ENCODE assay signal across 27 mouse cellular contexts in genomic region chr11:10893302-10893701, GRCm38 (mm10).
DNase-seq lines count a peak whose midpoint lies in the region; ATAC-seq and TF ChIP-seq lines count a peak whose summit lies in the region.
"Had no signal": no experiment of that assay in that cellular context is flagged by ENCODE, and none has a peak within 500 bp of the region (broad histone marks: within the 10 kb centered on the region; RNA-seq: fewer than 3 reads in every experiment).

No protein-coding gene starts in this region.

- TF ChIP-seq CTCF in layer of hippocampus, adult 2 months (conservative IDR thresholded peaks at IDR 0.05): no peak

- peak; percentile 69; the same call in 1 of the 2 replicates for ATAC-seq in neural tube, embryonic 11.5 days (ENCODE audit: insufficient read depth, low FRiP score, low TSS enrichment)
- ATAC-seq: forebrain, embryonic 16.5 days; inflammation-experienced regulatory T-cells, adult 6 months; liver, postnatal 0 days; lung, postnatal 0 days had no signal

- no peaks in the 10 kb centered on the region for H3K4me1 ChIP-seq in neural tube, embryonic 11.5 days (ENCODE audit: control insufficient read depth, insufficient read depth, low read length)
- H3K4me1 ChIP-seq: embryonic facial prominence, embryonic 10.5 days; heart, embryonic 15.5 days; limb, embryonic 12.5 days; stomach, embryonic 15.5 days had no signal

- H3K27me3 ChIP-seq in neural tube, embryonic 11.5 days (ENCODE audit: control insufficient read depth, insufficient read depth, low read length): no peaks in the 10 kb centered on the region
- H3K27me3 ChIP-seq: heart, embryonic 15.5 days; limb, embryonic 12.5 days; stomach, embryonic 15.5 days had no signal

- peak; percentile 7 to 16 for DNase-seq in frontal cortex, postnatal 36 days (ENCODE audit: low spot score in 2 of 2)
- no peak for DNase-seq in frontal cortex, adult 2 months (ENCODE audit: extremely low spot score in 1 of 2, low spot score in 1 of 2)
- no peak for DNase-seq in neural tube, embryonic 11.5 days (ENCODE audit: low spot score)
- DNase-seq in neural tube, embryonic 10.5 days (ENCODE audit: extremely low spot score, low spot score): no peak
- peak; percentile 30 to 32 for DNase-seq in layer of hippocampus, adult 2 months (ENCODE audit: low spot score in 2 of 2)
- peak; percentile 21 for DNase-seq in mesoderm, embryonic 11.5 days (ENCODE audit: low read depth, low spot score)
- no peak for DNase-seq in adrenal gland, adult 2 months
- DNase-seq in cerebellum, postnatal 10 days: no peak
- DNase-seq: cerebellum, adult 18-20 months; cerebellum, postnatal 25 days; heart, postnatal 36 days; kidney, adult 9 months; liver, postnatal 0 days; right cerebral cortex, postnatal 4 days; thymus, adult 18-20 months; thymus, postnatal 4 days had no signal

- no peak overlapping the region for H3K4me2 ChIP-seq in neural tube, embryonic 11.5 days (ENCODE audit: low read depth)
- H3K4me2 ChIP-seq: heart, embryonic 15.5 days; hindbrain, embryonic 14.5 days; limb, embryonic 12.5 days; liver, embryonic 11.5 days; midbrain, embryonic 11.5 days; stomach, embryonic 15.5 days had no signal

- H3K9ac ChIP-seq in neural tube, embryonic 11.5 days (ENCODE audit: low read length): no peak overlapping the region
- H3K9ac ChIP-seq: heart, embryonic 15.5 days; hindbrain, embryonic 14.5 days; limb, embryonic 12.5 days; liver, postnatal 0 days; stomach, embryonic 15.5 days had no signal

- H3K27ac ChIP-seq in neural tube, embryonic 11.5 days (ENCODE audit: low read depth, low read length): no peak overlapping the region
- H3K27ac ChIP-seq in layer of hippocampus, adult 2 months: no peak overlapping the region
- H3K27ac ChIP-seq: embryonic facial prominence, embryonic 10.5 days; heart, embryonic 15.5 days; hindbrain, embryonic 14.5 days; limb, embryonic 12.5 days; macrophage; stomach, embryonic 15.5 days had no signal

- H3K4me3 ChIP-seq in neural tube, embryonic 11.5 days (ENCODE audit: low read depth, low read length): no peak overlapping the region
- H3K4me3 ChIP-seq in layer of hippocampus, adult 2 months: no peak overlapping the region
- H3K4me3 ChIP-seq: embryonic facial prominence, embryonic 10.5 days; heart, embryonic 15.5 days; limb, embryonic 12.5 days; stomach, embryonic 15.5 days had no signal

- H3K9me3 ChIP-seq in neural tube, embryonic 11.5 days (ENCODE audit: control insufficient read depth, low read length): no peaks in the 10 kb centered on the region
- H3K9me3 ChIP-seq: embryonic facial prominence, embryonic 10.5 days; heart, embryonic 15.5 days; limb, embryonic 12.5 days; stomach, embryonic 15.5 days had no signal

- 32% methylated on average over 3 of the region's 3 CpGs for WGBS in neural tube, embryonic 11.5 days

- no peaks in the 10 kb centered on the region for H3K36me3 ChIP-seq in neural tube, embryonic 11.5 days (ENCODE audit: control insufficient read depth, insufficient read depth, low read length)
- H3K36me3 ChIP-seq: embryonic facial prominence, embryonic 10.5 days; heart, embryonic 15.5 days; limb, embryonic 12.5 days; stomach, embryonic 15.5 days had no signal

Comparison
In these comparisons a context has a peak if more than half of its experiments do, and no peak if none do; other contexts are left out.
1. DNase-seq: peak in frontal cortex, postnatal 36 days (2 of 2), layer of hippocampus, adult 2 months (2 of 2) and mesoderm, embryonic 11.5 days (single experiment); none in frontal cortex, adult 2 months (0 of 2), neural tube, embryonic 11.5 days (single experiment), neural tube, embryonic 10.5 days (single experiment), adrenal gland, adult 2 months (single experiment) and cerebellum, postnatal 10 days (0 of 2).